Mouse (Mus musculus) kidney, adult 2 months (tissue): ENCODE measurements around the gene Clic4.

Experiments
- CTCF ChIP-seq: fragments of 200-500 bp; conservative IDR thresholded peaks from 2 replicates; pipeline ENCODE4 v1.5.1; 2011; ENCODE audit warnings: low read depth, mild to moderate bottlenecking, control low read depth, low read length, moderate library complexity, mixed read lengths; ENCODE audit not compliant: insufficient read depth, insufficient read length
- POLR2A ChIP-seq: fragments of 200-500 bp; IDR thresholded peaks from one replicate; pipeline ENCODE4 v1.6.1; 2011; ENCODE audit warnings: low read depth, low read length, control low read depth

DNA sequence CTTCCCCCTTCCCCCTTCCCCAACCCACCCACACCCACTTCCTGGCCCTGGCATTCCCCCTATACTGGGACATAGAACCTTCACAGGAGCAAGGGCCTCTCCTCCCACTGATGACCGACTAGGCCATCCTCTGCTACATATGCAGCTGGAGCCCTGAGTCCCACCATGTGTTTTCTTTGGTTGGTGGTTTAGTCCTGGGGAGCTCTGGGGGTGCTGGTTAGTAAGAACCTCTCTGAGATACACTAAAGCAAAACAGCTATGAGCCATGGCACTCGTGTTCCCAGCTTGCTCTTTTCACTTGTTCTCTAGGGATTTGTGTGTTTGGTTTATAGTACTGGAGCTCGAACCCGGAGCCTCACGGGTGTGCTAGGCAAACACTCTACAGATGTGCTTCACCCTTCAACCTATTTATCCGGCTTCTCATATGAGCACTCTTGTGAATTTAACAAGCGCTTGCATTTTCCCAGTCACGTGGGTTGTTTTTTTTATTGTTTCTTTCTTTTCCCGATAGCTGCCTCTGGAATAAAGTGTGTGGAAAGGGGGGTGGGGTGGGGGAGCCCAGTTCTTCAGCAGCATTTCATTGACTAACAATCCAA lies 14.6 kb downstream of the Clic4 start:
- no peak for TF ChIP-seq CTCF
- TF ChIP-seq POLR2A, result no peak
